Mouse (Mus musculus): ENCODE results near the gene Nav2.

DNA sequence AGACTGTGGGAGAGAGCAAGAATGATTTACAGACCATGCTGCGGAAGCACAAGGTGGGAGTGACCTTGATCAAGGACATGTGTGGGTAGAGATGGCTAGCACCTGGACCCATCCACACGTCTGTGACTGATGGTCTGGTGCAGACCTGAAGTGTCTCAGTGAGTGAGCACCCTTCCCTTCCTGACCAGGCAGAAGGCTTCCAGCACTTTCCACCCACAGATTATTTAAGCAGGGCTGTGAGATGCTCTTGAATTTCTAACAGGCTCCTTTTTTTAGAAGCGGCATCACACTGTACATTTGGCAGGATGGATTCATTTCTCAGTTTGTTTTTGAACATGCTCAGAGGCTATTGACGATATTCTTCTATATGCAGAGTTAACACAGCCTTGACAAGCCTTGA, 369.2 kb downstream of the Nav2 start:
- TF ChIP-seq CTCF (IDR thresholded peaks at IDR 0.05; ENCODE audit: extremely low read depth, insufficient read depth, low read length) = no peak
- TF ChIP-seq POLR2A (IDR thresholded peaks at IDR 0.05; ENCODE audit: extremely low read depth, insufficient read depth, low read length) = no peak

Data from cortical plate, adult 2 months (tissue).